Mouse (Mus musculus) hindbrain, embryonic 11.5 days (tissue): ENCODE measurements around the gene Tor2a. TPM values are rescaled to one million over a fixed set of nuclear protein-coding genes. Genes with fewer than 3 reads are reported as not detected.
A peak's percentile ranks its signal among the peaks of the same experiment; 100 is the strongest.

ENCODE experiments used
- ATAC-seq: fragments of 200-750 bp; cut with Nextera tagmentation; 2 replicates; pipeline ENCODE4 v1.8.0; 2017; ENCODE audit warnings: mild to moderate bottlenecking, moderate TSS enrichment, moderate library complexity; ENCODE audit not compliant: low FRiP score
- DNase-seq: peaks from one replicate; pipeline ENCODE4 v3.0.0-alpha.2; 2015; ENCODE audit warnings: low spot score
- H3K27ac ChIP-seq: fragments of 300-500 bp; sonication (generic); 2 replicates; pipeline ENCODE4 v1.5.1; 2014; ENCODE audit warnings: mild to moderate bottlenecking, low read depth, low read length
- H3K27me3 ChIP-seq: fragments of 300-500 bp; sonication (generic); 2 replicates; pipeline ENCODE4 v1.6.1; 2014; ENCODE audit warnings: mild to moderate bottlenecking, low read length, moderate library complexity, mixed read lengths; ENCODE audit not compliant: control insufficient read depth, insufficient read depth
- H3K36me3 ChIP-seq: fragments of 300-500 bp; sonication (generic); 2 replicates; pipeline ENCODE4 v1.6.1; 2014; ENCODE audit warnings: mild to moderate bottlenecking, low read length, moderate library complexity, mixed read lengths; ENCODE audit not compliant: control insufficient read depth, insufficient read depth
- H3K4me1 ChIP-seq: fragments of 300-500 bp; sonication (generic); replicated peaks from 2 replicates; pipeline ENCODE4 v1.6.1; 2014; ENCODE audit warnings: low read length, mixed read lengths; ENCODE audit not compliant: control insufficient read depth, insufficient read depth
- H3K4me2 ChIP-seq: fragments of 300-500 bp; sonication (generic); replicated peaks from 2 replicates; pipeline ENCODE4 v1.6.1; 2014; ENCODE audit warnings: mild to moderate bottlenecking, low read depth, low read length
- H3K4me3 ChIP-seq: fragments of 300-500 bp; sonication (generic); 2 replicates; pipeline ENCODE4 v1.5.1; 2014; ENCODE audit warnings: low read depth, low read length
- H3K9ac ChIP-seq: fragments of 300-500 bp; sonication (generic); 2 replicates; pipeline ENCODE4 v1.6.1; 2014; ENCODE audit warnings: low read depth, low read length
- H3K9me3 ChIP-seq: fragments of 300-500 bp; sonication (generic); 2 replicates; pipeline ENCODE4 v1.6.1; 2016; ENCODE audit warnings: low read length; ENCODE audit not compliant: control insufficient read depth
- WGBS: fragments of 180-500 bp; shearing (Covaris S2); extraction: QIAGEN DNeasy Blood & Tissue Kit; methylation state at CpG from one replicate; pipeline ENCODE4 v1.1.7; 2014; 5-methylcytosine and 5-hydroxymethylcytosine counted together
- polyA plus RNA-seq: library from polyadenylated mRNA; unstranded; fragments of >200 nt; fragmentation: Nextera tagmentation; extraction: Ambion mirVana; gene quantifications from 2 replicates; pipeline ENCODE4 v1.2.1, GENCODE M21; 2014

Gene Tor2a
- polyA plus RNA-seq, 1 experiment from 2014 or later = 53.1 TPM

GRCm38 (mm10) chr2:32712934-32713817, 43.9 kb upstream of the Tor2a start, which contains the start of gene Cdk9:
Cdk9 (minus strand) TSS chr2:32713076.
- under 1% methylated on average over 49 of the region's 79 CpGs for WGBS

DNA sequence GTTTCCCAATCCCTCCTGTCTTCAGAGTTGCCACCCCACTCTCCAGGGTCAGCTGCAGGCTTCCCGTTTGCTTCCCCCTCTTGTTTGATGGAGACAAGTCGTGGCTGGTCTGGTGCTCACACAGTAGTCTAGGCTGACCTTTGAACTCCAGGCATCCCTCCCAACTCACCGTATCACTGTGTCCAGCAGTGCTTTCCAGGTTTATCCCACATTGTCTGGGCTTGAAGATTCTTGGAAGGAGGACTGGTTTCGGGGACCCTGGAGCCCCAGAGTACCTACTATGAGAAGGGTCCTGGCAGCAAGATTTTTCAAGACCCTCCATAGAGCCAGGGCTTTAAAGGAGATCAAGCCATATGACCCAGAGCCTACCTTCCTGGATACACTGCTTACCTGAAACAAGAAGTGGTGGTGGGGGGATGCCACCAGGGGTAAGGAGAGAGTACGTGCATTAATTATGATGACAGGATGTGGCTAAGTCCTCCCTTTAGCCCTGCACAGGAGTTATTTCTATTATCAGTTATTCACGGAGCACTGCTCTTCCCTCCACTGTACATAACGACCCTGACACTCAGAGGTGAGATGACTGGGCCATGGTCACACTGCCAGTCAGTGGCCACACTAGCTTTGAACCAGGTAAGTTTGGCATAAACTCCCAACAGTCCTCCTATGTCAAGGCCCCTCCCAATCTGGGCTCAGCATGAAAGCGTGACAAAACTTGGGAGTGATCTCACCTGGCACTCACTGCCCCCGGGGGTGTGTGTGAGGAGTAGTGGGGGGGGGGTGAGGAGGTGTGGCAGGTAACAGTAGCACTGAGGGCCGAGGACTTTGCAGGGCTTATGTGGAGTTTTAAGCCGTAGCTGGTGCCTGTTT, 42.7 kb upstream of the Tor2a start:
- Histone ChIP-seq H3K36me3 (peaks cover 4% of the 10 kb centered on the region; the same call in 1 of the 2 replicates), H3K9me3 (no peaks in the 10 kb centered on the region), H3K27me3 (no peaks in the 10 kb centered on the region), H3K4me3 (no peak overlapping the region), H3K27ac (peak overlapping the region; percentile 99; the same call in 1 of the 2 replicates), H3K9ac (no peak overlapping the region), H3K4me1 (peaks cover 5% of the 10 kb centered on the region; the same call in 1 of the 2 replicates), H3K4me2 (no peak overlapping the region)
- no peak for ATAC-seq
- WGBS = 56% methylated on average over 11 of the region's 11 CpGs
- DNase-seq = no peak

More at GRCm38 (mm10) chr2:32712934-32713817, 43.9 kb upstream of the Tor2a start, which contains the start of gene Cdk9:
- peak within 1 kb of the TSS; percentile 91 for H3K9ac ChIP-seq
- H3K36me3 ChIP-seq = peaks cover 5% of the 10 kb centered on the region
- peak within 1 kb of the TSS; percentile 93 for H3K4me3 ChIP-seq
- ATAC-seq (peak; percentile 83), DNase-seq (peak; percentile 96)
- H3K4me1 ChIP-seq = peaks cover 5% of the 10 kb centered on the region; the same call in 1 of the 2 replicates
- H3K4me2 ChIP-seq = peak within 1 kb of the TSS; percentile 90
- peak within 1 kb of the TSS; percentile 99 for H3K27ac ChIP-seq
- H3K27me3 ChIP-seq = no peaks in the 10 kb centered on the region
- no peaks in the 10 kb centered on the region for H3K9me3 ChIP-seq

DNA sequence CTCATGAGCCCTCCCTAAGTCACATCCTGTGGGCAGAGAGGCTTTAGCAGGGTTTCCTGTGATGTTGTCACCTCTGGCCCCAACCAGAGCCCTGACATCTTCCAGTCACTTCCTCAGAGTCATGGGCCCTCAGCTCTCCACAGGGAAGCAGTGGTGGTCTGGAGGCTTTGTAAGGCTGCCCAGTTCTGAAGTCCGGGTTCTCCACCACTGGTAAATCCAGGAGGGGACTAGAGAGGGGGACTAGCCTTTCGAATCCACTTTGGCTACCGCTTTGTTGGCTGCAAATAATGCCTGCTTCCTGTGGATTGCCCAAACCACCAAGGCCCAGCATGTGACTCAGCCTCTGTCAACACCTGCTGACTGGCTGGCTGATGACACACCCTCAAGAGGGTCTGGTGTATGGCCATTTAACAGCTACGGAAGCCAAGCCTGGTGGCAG, 42.0 kb upstream of the Tor2a start:
- H3K4me2 ChIP-seq = no peak overlapping the region
- 70% methylated on average over 4 of the region's 4 CpGs for WGBS
- ATAC-seq (no peak), DNase-seq (no peak)
- H3K9ac ChIP-seq = no peak overlapping the region
- peaks cover 5% of the 10 kb centered on the region; the same call in 1 of the 2 replicates for H3K4me1 ChIP-seq
- H3K4me3 ChIP-seq = no peak overlapping the region
- no peaks in the 10 kb centered on the region for H3K27me3 ChIP-seq
- no peaks in the 10 kb centered on the region for H3K36me3 ChIP-seq
- H3K27ac ChIP-seq = no peak overlapping the region
- no peaks in the 10 kb centered on the region for H3K9me3 ChIP-seq

DNA sequence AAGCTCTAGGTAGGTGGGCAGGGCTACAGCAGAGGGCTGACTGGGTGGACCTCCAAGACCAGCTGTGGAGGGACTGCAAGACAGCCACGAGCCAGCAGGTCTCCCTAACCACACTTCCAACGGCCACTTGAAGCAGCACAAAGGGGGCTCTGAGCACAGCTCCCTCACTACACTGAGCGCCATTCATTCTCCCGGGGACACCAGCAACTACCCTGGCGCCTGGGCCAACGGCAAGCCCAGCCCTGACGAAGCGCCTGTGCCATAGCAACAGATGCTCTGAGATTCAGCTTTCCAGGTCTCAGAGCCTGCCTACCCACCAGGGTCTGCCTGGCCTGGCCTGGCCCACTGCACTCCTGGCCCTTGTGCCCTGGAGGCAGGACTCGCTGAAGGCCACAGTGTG, 38.3 kb upstream of the Tor2a start:
- no peak overlapping the region for H3K27ac ChIP-seq
- H3K9ac ChIP-seq = no peak overlapping the region
- WGBS = 47% methylated on average over 9 of the region's 9 CpGs
- no peaks in the 10 kb centered on the region for H3K36me3 ChIP-seq
- no peaks in the 10 kb centered on the region for H3K9me3 ChIP-seq
- 0 out of 2 replicates have a peak, but pooled peaks have one; percentile 22 for ATAC-seq
- H3K4me1 ChIP-seq = no peaks in the 10 kb centered on the region
- H3K4me2 ChIP-seq = no peak overlapping the region
- DNase-seq = no peak
- no peak overlapping the region for H3K4me3 ChIP-seq
- no peaks in the 10 kb centered on the region for H3K27me3 ChIP-seq

DNA sequence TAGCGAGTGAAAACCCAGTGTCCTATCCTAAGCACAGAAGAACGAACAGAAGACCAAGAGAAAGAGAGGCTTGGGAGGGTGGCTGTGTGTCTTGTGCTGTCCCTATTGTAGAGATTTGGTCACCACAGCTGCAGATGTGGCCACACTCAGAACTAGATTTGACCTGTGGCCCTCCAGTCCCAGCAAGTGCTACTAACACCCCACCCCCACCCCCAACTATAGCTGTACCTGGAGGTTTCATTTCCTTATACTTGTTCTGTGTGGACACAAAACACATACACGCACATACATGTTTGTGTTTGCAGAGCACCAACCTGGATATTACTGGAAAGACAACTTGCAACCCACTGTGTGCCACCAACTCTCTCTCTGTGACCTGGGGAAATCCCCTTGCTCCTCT, 37.0 kb upstream of the Tor2a start:
- ATAC-seq (no peak), DNase-seq (no peak)
- no peak overlapping the region for H3K4me3 ChIP-seq
- no peaks in the 10 kb centered on the region for H3K4me1 ChIP-seq
- 99% methylated on average over 3 of the region's 3 CpGs for WGBS
- no peaks in the 10 kb centered on the region for H3K9me3 ChIP-seq
- H3K27ac ChIP-seq = no peak overlapping the region
- H3K36me3 ChIP-seq = no peaks in the 10 kb centered on the region
- no peaks in the 10 kb centered on the region for H3K27me3 ChIP-seq
- H3K9ac ChIP-seq = no peak overlapping the region
- no peak overlapping the region for H3K4me2 ChIP-seq

GRCm38 (mm10) chr2:32720681-32721229, 36.3 kb upstream of the Tor2a start, which contains the start of gene Sh2d3c:
Sh2d3c (plus strand) TSS chr2:32721055.
- Histone ChIP-seq H3K27ac (no peak within 1 kb of the TSS), H3K9ac (no peak within 1 kb of the TSS), H3K4me1 (no peaks in the 10 kb centered on the region), H3K36me3 (no peaks in the 10 kb centered on the region), H3K9me3 (no peaks in the 10 kb centered on the region), H3K27me3 (no peaks in the 10 kb centered on the region), H3K4me2 (no peak within 1 kb of the TSS), H3K4me3 (no peak within 1 kb of the TSS)
- DNase-seq (no peak), ATAC-seq (no peak)
- 58% methylated on average over 8 of the region's 8 CpGs for WGBS

DNA sequence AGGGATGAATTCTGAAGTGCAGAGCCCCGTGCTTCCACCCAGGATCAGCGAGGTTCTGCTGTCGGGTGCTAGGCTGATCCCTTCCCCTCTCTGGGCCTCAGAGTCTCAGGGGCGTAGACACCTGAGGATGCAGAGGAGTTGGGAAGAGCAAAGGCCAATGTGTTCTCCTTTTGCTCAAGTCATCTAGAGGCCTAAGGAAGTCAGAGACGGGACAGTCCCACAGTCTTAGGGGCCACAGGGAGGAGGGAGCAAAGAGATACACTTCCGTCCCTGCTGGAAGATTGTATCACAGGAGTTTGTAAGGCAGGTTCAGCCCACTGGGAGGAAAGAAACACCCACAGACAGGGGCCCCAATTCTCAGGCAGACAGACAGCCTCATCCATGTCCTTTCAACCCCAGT, 35.0 kb upstream of the Tor2a start:
- Histone ChIP-seq H3K27ac (no peak overlapping the region), H3K4me1 (no peaks in the 10 kb centered on the region), H3K27me3 (no peaks in the 10 kb centered on the region), H3K4me2 (no peak overlapping the region), H3K9me3 (no peaks in the 10 kb centered on the region), H3K9ac (no peak overlapping the region), H3K4me3 (no peak overlapping the region), H3K36me3 (no peaks in the 10 kb centered on the region)
- DNase-seq (no peak), ATAC-seq (no peak)
- WGBS = 70% methylated on average over 6 of the region's 6 CpGs

GRCm38 (mm10) chr2:32722581-32722980, 34.5 kb upstream of the Tor2a start:
- WGBS = 86% methylated on average over 3 of the region's 3 CpGs

More at GRCm38 (mm10) chr2:32722581-32722980, 34.5 kb upstream of the Tor2a start:
- H3K4me2 ChIP-seq = no peak overlapping the region
- H3K27me3 ChIP-seq = no peaks in the 10 kb centered on the region
- no peaks in the 10 kb centered on the region for H3K4me1 ChIP-seq
- ATAC-seq (no peak), DNase-seq (no peak)
- H3K4me3 ChIP-seq = no peak overlapping the region
- no peaks in the 10 kb centered on the region for H3K36me3 ChIP-seq
- no peak overlapping the region for H3K27ac ChIP-seq
- no peak overlapping the region for H3K9ac ChIP-seq
- no peaks in the 10 kb centered on the region for H3K9me3 ChIP-seq
